Mouse (Mus musculus): ENCODE data around the gene Crtc3.

DNA sequence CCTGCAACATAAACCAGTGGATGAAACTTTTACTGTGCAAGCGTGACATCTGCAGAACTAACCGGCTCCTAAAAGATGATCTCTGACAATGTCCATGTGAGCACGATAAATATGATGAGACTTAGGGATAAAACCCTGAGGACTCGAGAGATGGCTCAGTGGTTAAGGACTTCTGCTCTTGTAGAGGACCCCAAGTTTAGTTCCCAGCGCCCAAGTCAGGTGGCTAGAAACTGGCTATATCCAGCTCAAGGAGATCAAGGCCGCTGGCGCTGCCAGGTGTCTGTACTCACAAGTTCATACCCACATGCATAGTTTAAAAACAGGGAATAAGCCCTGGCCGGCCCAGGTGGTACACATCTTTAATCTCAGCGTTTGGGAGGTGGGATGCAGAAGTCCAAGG is 3.8 kb upstream of the Crtc3 start:
- no peak for TF ChIP-seq POLR2A (IDR thresholded peaks at IDR 0.05; ENCODE audit: borderline replicate concordance, insufficient read depth, low read length)
- no peak for TF ChIP-seq CTCF (IDR thresholded peaks at IDR 0.05; ENCODE audit: borderline replicate concordance, insufficient read depth, low read depth, low read length)

Data from cerebellum, adult 2 months (tissue).